Mouse (Mus musculus): ENCODE data around the gene Smco3.

The Smco3 gene

DNA sequence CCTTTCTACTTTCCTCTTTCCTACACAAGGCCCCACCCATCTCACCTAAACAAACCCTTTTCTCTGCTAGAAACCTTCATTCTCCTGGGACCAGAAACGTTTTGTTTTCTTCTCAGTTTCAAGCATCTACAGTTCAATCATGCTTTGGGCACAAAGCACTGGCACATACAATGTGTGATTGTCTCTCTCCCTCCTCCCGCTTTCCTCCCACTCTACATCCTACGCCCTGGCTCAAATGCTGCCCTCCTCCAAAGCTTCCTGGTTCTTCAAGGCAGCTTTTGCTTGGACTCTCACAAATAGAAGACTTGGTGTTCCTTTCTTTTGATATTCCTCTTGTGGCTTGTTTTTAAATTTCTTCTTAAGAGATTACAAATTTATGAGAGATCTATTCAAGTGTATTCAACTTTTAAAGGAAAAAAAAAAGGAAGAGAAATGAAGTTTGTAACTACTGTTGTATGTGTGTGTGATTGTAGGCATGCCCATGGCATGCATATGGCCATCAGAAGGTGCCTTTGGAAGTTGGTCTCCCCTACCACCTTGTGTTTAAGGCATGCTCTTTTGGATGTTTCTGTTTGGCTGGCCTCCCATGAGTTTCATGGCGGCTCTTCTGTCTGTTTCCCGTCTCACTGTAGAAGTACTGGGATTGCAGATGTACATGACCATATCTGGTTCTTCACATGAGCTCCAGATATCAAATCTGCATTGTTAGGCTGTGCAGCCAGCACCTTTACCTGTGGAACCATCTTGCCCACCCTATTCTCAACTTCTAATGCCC, 10.6 kb upstream of the Smco3 start:
- no peak for DNase-seq (ENCODE audit: low spot score)

DNA sequence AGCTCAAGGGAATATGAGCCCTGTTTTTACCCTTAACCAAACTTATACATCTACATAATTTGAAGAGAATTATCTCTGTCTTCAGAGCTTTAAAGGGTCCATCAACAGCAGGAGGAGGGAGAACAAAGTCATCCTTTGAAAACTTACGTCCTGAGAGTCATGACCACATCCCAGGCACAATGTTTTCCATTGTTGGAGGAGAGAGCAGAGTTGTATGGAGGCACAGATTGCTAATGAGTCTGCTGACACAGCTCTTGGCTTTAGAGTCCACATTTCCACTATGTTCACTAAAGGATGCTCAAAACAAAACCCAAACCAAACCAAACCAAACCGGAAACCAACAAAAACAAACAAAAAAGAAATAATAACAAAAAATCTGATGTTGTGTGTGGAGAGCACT, 9.7 kb upstream of the Smco3 start:
- DNase-seq (ENCODE audit: low spot score), result no peak

DNA sequence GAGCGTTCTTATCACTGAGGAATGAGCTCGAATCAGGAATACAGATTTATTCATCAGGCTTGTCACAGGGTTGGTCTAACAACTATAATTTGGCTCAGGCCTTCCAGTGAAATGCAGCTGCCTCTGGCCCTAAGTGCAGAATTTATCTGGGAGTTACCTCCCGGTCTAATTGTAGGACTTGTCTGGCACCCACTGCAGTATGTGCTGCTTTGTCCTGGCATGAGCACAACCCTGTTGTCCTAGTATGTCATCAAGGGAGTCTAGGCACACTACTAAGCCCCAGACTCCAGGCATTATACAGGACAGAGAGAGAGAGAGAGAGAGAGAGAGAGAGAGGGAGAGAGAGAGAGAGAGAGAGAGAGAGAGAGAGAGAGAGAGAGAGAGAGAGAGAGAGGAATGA, 2.1 kb upstream of the Smco3 start:
- DNase-seq (ENCODE audit: low spot score), result no peak

DNA sequence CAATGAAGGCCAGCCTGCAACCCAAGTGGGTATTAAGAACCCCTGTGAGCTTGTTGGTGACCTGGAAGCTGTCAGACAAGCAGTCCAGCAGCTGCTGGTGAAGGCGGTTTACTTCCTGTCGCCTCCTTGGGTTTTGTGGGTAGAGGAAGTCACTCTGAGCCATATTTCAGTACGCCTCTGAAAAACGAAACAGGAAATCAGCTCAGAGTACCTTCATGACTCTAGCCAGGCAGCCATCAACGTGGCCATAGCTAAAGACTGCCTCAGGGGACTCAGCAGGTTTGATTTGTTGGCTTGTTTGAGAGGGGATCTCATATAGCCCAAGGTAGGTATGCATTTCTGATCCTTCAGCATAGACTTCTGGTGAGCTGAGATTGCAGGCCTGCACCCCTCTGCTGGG, 3.5 kb downstream of the Smco3 start:
- no peak for DNase-seq (ENCODE audit: low spot score)

DNA sequence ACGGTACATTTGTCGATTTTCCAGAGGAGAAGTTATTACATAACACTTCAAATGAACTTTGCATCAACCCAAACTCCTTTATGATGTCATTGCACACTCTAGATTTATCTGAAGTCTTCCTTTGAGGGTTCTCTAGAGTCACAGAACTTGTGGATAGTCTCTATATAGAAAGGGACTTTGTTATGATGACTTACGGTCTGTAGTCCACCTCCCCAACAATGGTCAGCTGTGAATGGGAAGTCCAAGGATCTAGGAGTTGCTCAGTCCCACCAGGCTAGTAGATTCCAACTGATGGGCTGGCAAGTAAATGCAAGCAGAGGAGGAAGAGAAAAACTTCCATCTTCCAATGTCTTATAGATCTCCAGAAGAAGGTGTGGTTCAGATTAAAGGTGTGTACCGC, 6.6 kb downstream of the Smco3 start:
- no peak for DNase-seq (ENCODE audit: low spot score)

DNA sequence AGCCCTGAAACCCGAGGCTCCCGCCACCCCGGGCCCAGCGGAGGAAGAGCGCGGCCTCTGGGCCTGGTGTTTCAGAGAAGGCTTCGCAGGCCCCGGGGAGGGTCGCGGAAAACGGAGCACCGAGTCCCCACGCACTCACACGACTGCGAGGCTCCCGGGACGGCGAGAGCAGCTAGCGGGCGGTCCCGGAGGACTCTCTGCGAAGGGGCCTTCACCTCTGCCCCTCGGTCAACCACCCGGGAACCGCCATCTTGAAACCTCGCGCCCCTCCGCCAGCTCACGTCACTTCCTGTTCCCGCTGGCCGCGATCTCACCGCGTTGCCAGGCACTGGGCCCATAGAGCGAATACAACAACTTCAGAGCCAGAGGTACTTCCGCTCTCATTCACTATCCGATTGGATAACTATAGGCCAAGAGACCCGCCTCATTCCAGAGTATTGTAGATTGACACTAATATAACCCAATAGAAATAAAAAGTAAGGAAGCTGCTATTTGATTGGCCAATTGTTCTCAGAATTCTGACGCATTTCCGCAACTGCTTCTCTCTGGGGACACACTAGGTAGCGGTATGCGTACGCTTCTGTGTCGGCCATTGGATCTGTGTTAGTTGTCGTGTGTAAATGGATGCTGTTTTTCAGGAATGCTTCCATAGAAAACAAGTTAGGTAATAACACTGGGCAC, 7.2 kb downstream of the Smco3 start, which contains the start of gene Wbp11:
Wbp11 (minus strand) TSS at position 353 of the 681 bp plus-strand sequence.
- peak; percentile 94 for DNase-seq (ENCODE audit: low spot score)

DNA sequence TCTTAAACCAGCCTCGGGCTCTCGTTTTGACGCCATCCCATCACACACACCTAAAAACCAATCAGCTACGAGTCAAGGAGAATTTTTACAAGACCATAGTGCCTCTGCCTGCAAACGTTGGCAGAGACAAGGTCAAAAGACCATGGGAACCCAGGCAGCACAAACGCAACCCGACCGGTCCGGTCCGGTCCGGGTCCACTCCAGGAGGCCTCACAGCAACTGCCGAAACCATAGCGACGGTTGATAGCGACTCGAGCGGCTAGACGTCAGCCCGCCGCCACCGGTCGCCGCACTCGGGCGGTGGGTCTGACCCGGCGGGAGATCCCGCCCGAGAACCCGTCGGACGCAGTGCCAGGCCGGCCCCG, 7.8 kb downstream of the Smco3 start, which contains the start of gene BC049715:
BC049715 (plus strand) TSS at position 111 of the 365 bp plus-strand sequence.
- DNase-seq (ENCODE audit: low spot score), result no peak

DNA sequence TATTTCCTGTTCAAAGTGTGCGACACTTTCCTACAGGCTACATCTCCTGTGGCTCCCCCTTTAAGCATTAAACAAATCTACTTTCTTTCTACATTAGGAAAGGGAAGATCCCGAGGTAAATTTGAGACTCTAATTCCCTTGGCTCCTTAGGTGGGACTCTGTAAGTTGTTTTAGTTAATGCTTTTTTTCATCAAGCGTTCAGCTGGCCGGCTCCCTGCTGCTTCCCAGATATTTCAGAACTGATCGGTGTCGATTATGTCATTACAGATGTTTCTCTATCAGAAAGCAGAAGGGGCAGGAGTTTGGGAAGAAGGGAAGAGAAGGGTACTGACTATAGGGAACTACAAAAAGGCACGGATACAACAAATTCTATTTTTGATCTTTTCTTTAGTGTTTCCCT, 8.1 kb downstream of the Smco3 start:
- no peak for DNase-seq (ENCODE audit: low spot score)

DNA sequence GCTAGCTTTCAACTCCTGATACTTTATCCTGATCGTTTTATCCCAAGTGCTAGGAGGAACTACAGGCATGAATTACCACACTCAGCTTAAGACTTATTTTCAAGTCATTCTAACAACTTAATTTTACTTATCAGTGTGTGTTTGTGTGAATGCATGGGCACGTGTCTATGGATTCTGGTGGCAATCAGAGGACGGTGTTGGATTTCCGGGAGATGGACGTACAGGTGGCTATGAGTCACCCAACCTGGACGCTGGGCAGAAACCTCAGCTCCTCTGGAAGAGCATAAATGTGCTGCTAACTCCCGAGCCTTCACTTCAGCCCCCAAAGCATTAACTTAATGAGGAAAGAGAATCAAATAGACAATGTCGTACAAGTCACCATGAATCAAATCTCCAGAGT, 10.3 kb downstream of the Smco3 start:
- no peak for DNase-seq (ENCODE audit: low spot score)

DNA sequence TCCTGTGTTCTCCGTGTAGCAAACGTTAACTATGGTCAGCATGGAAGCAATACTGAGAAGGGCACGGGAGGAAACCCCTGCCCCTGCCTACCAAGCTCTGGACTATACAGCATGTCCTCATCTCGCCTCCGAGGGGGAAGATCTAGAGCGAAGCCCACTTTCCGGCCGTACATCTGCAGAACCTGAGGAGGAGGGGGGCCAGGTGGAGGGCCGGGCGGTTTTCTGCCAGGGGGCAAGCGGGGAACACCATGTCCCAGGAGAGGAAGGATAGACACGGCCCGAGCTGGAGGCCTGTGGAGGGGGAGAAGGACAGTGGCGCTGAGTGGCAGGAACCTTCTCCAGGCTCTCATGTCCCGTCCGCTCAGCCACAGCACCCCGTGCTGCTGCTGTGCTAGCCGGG, 14.2 kb downstream of the Smco3 start:
- DNase-seq (ENCODE audit: low spot score), result no peak

DNA sequence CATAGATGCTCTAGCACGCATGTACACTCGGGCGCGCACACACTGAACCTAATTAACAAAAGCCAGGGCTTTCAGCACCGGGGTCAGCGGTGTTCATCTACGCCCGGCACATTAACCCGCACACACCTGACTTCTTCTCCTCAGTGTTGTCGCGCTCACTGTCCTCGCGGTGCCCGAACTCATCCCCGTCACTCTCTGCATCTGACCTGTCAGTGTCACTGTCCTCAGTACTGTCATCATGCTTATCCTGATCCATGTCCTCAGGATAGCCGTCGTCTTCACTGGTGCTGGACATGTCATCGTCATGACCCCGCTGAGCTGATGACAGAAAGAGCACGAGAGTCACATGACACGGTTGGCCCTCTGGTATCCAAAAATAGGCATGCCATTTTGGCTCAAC, 14.9 kb downstream of the Smco3 start:
- no peak for DNase-seq (ENCODE audit: low spot score)

DNA sequence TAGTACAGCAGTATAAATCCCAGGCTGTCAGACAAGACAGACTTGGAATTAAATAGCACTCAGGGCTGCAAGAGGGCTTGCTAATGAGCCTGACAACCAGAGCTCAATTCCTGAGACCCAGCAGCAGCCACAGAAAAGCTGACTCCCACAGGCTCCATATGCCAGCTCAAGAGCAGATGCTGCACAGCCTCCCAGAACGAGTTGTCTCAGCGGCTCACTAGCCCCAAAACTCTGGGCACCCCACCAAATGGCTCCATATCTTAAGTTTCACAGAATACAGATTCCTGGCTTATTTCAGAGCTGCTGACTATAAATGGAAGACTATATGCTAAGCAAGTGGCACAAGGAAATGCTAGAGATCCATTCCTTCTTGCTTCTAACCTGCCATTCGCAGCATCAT, 17.7 kb downstream of the Smco3 start:
- DNase-seq (ENCODE audit: low spot score), result no peak

DNA sequence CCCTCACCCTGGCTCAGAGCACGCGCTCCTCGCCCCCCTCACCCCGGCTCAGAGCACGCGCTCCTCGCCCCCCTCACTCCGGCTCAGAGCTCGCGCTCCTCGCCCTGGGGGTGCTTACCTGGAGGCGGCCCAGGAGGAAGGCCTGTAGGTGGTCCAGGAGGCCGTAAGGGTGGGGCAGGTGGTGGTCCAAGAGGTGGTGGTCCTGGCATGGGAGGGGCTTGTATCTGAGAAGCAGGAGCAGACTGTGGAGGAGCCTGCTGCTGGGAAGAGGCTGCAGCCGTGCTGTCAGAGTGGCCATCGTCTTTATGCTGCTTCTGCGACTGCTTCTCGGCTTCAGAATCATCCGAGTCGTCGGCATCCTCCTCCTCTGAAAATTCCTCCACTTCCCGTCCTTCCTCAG, 18.4 kb downstream of the Smco3 start:
- DNase-seq (ENCODE audit: low spot score), result no peak

DNA sequence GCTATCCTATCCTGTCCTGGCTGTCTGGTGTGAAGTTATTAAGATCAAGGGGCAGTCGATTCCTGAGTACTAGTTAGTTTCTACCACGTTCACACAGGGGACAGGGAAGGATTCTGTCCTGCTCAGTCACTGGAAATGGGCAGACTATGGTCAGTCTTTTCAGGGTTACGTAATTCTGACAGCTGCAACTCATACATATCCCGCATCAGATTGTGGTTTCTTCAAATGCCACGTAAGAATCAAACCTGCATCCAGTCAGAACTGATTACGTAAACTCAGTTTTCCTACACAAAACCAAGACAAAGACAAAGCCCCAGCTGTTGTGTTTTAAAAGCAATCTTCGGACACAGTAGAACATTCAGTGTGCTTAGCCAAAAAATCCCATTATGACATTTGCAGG, 19.9 kb downstream of the Smco3 start:
- no peak for DNase-seq (ENCODE audit: low spot score)

DNA sequence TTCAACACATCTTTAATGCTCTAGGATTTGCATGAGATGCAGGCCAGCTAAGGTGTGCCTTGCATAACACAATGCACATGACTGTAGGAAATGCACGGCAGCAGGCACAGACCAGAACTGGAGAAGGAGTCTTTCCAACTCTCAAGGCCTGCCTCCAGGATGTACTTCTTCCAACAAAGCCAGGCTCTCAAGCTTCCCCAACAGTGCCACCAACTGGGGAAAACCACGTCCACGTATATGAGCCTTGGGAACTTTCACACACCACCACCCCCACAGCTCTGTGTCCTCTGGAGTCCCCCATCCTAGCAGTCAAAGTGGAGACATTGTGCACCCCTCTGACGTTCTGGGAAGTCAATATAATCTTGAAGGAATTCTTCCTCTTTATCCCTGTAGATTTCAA, 22.1 kb downstream of the Smco3 start:
- no peak for DNase-seq (ENCODE audit: low spot score)

DNA sequence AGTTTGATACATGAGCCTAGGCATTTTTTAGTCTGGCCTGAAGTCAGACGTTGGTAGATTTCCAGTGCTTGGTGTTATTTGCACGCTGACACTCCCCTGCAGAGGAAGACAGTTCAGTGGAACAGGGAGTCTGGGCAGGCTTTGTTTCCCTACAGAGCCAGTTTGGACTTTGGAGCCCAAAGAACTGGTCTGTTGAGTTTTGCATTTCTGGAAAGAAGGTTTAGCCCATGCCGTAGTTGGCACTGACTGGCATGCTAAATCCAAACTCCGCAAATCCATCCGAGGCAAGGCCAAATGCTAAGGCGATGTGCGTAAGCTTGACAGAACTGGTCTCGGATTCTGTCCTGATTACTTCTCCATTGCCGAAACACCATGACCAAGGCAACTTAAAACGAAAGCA, 24.1 kb downstream of the Smco3 start:
- no peak for DNase-seq (ENCODE audit: low spot score)

DNA sequence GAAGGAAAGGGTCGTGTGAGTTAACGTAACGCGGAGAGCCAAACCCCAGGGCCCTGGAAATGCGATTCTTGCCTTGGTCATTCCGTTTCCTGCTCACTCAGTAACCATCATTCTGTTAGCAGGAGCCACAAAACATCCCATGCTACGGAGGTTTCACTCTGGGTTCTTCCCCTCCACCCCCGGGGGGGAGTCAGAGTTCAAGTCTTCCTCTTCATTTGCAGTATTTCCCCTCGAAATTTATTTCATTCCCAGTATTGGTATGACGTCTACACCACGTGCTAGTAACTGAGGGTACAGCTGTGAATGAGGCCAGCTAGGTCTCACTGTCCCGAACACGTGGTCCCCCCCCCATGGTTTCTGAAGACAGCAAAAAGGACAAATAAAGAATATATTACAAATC, 25.6 kb downstream of the Smco3 start:
- no peak for DNase-seq (ENCODE audit: low spot score)

DNA sequence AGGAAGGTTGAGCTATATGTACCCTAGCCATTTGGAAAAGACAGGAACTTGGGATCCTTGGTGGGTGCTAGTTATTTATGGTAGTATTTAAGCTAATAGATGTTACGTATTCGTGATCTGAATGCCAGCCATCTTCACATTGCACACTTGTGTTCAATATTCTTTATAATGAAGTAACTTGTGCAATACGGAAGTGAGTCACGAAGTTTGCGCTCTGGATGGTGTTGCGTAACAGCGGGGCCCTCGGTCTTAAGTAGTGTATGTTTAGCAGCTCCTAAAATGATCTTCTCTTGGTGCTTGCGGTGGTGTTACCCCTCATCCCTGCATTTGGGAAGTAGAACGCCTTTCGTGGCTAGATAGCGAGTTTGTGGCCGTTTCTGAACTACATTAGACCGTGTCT, 26.2 kb downstream of the Smco3 start:
- peak; percentile 30 for DNase-seq (ENCODE audit: low spot score)

DNA sequence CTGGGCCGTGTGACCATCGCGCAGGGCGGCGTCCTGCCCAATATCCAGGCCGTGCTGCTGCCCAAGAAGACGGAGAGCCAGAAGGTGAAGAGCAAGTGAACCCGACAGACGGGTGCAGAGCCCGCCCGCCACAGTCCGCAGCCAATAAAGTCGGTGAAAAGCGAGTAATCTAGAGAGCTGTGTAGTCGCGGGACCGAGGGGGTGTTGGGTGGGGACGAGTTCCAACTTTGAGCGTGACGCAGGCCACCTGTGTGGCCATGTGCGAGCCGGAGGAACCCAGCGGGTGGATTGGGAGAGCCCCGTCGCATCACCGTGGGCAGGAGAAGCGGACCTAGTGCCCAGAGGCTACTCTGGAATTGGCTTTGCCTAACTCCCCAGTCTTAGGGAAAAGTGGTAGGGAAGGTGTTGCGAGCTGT, 26.6 kb downstream of the Smco3 start:
- DNase-seq (ENCODE audit: low spot score), result no peak

DNA sequence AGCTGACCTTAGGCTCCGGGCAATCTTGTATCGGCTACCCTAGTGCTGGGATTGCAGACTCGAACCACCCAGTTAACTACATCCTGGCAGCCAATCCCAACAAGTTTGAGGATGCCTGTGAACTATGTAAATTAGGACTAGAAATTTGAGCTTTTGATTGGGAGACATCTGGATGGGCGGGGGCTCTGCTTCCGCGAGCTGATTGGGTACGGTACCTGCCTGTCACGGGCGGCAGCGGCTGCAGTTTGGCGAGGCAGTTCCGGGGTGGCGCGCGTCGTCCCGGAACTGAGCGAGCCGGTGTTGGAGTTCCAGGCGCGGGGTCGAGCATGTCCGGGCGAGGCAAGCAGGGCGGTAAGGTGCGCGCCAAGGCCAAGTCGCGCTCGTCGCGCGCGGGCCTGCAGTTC, 27.2 kb downstream of the Smco3 start, which contains the start of gene H2afj:
H2afj (plus strand) TSS at position 231 of the 404 bp plus-strand sequence.
- peak; percentile 96 for DNase-seq (ENCODE audit: low spot score)

DNA sequence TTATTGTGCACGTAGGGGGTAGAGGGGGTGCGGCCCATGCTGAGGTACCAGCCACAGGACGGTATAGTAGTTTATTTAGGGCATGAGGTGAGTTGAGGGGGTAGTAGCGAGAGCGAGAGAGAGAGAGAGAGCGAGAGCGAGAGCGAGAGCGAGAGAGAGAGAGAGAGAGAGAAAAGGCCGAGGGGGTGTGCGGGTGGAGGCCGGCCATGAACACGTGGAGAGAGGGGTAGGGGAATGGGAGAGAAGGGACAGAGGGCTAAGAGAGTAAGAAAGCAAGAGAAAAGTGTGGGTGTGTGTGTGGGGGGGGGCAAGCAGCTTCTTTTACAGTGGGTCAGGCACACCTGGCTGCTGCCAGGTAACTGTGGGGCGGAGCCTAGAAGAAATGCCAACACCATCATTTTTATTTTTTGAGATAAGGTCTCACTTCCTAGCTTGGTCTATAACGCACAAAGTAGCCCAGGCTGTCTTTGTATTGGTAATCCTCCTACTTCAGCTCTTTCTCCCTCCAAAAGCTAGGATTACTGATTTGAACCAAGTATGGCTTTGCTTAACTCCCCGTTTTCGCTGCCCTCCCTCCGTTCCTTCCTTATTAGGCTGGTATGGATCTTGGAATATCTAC, 27.7 kb downstream of the Smco3 start:
- DNase-seq (ENCODE audit: low spot score), result no peak

DNA sequence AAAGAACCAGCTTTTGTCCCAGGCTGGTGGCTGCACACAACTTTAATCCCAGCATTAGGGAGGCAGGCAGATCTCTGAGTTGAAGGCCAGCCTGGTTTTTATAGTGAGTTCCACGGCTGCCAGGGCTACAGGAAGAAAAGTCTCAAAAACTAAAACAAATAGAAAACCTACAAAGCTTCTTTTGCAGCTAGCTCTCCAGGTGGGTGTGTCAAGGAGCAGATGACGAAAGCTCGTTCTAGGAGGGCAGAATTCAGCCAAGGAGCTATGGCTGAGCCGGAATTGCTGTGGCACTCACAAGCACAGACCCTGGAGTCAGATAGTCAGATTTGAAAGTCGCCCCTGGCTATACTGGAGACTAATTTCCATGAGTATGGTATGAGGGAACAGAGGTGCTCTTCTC, 28.4 kb downstream of the Smco3 start:
- no peak for DNase-seq (ENCODE audit: low spot score)

DNA sequence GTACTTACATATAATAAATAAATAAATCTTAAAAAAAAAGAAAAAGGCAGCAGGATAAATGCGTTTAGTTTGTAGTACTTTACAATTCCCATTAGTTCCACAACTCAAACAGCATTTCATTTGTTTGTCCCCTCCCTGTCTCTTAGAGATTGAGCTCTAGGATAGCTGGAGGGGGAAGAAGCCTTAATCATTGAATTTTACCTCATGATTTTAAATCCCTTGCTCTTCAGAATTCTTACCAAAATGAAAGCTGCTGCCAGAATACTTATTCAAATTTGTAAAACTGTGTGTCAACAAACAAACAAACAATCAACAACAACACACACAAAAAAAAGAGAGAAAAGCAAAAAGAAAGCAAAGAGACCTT, 29.9 kb downstream of the Smco3 start:
- DNase-seq (ENCODE audit: low spot score), result no peak
